Mouse (Mus musculus): ENCODE data around the gene Galnt16.
A peak's percentile ranks its signal among the peaks of the same experiment; 100 is the strongest.

DNA sequence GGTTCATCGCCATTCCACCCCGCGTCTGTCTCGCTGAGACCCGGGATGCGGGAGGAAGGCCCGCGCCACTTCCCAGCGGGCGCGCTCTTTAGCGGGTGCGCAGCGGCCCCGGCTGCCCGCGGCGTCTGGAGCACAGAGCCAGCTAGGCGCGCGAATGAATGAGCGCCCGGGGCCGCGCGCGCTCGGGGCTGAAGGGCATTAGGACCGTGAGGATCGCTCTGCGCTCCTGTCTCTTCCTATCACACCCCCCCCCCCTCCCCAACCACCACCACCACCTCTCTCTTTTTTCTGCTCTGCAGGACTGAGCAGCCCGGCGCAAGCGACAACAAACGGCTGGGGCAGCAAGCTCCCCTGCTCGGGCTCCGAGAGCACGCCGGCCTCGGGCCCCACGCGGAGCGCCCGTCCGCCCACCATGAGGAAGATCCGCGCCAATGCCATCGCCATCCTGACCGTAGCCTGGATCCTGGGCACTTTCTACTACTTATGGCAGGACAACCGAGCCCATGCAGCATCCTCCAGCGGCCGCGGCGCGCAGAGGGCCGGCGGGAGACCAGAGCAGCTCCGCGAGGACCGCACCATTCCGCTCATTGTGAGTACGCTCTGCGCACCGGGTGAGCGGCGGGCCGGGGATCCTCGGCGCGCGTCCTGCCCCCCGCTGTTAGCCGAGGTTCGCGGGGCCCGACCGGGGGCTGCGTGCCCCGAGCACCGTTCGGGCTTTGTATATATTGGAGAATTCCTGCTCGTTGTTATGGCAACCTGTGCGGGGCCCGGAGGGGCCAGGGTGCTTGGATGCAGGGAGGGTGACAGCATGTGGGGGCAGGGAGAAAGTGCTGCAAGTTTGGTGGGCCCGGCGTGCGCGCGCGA is 912 bp downstream of the Galnt16 start:
- TF ChIP-seq CTCF (IDR thresholded peaks at IDR 0.05; ENCODE audit: insufficient read depth, low read depth, low read length): no peak
- peak; percentile 13; the same call in 1 of the 2 replicates for TF ChIP-seq POLR2A (IDR thresholded peaks at IDR 0.05; ENCODE audit: insufficient read depth, low read depth, low read length)
